Mouse (Mus musculus) erythroblast, embryonic 14.5 days (primary cell): ENCODE data around the gene Vnn3. TPM values are rescaled to one million over a fixed set of nuclear protein-coding genes. Genes with fewer than 3 reads are reported as not detected.

Source experiments
- H3K27me3 ChIP-seq: 2 replicates; pipeline ENCODE4 v1.6.1; 2012; ENCODE audit warnings: inconsistent platforms; ENCODE audit not compliant: control insufficient read depth
- H3K36me3 ChIP-seq: 2 replicates; pipeline ENCODE4 v1.6.1; 2012; ENCODE audit warnings: mild to moderate bottlenecking, inconsistent platforms; ENCODE audit not compliant: control insufficient read depth
- H3K4me1 ChIP-seq: 2 replicates; pipeline ENCODE4 v1.6.1; 2012; ENCODE audit warnings: inconsistent platforms; ENCODE audit not compliant: control insufficient read depth
- H3K4me3 ChIP-seq: replicated peaks from 2 replicates; pipeline ENCODE3; 2012; ENCODE audit warnings: moderate library complexity, mild to moderate bottlenecking, inconsistent platforms
- H3K9me3 ChIP-seq: 2 replicates; pipeline ENCODE4 v1.6.1; 2012; ENCODE audit warnings: low read length, inconsistent platforms, mixed read lengths; ENCODE audit not compliant: control insufficient read depth
- GATA1 ChIP-seq: IDR thresholded peaks from 2 replicates; pipeline ENCODE4 v1.6.1; 2012; ENCODE audit warnings: low read length, inconsistent platforms, mixed read lengths
- TAL1 ChIP-seq: IDR thresholded peaks from 3 replicates; pipeline ENCODE4 v1.6.1; 2012; ENCODE audit warnings: low read length, inconsistent platforms, mixed read lengths
- polyA plus RNA-seq: library from polyadenylated mRNA; stranded (reverse); fragments of >175 nt; gene quantifications from 2 replicates; pipeline ENCODE4 v1.2.3, GENCODE M21; 2012

Gene Vnn3
- polyA plus RNA-seq, 1 experiment = not detected

GRCm38 (mm10) chr10:23880695-23881094 is 29.4 kb downstream of the Vnn3 start:
- Histone ChIP-seq H3K9me3 (no peaks in the 10 kb centered on the region), H3K4me1 (peaks cover 1% of the 10 kb centered on the region), H3K27me3 (no peaks in the 10 kb centered on the region), H3K36me3 (no peaks in the 10 kb centered on the region), H3K4me3 (no peak overlapping the region)
- TF ChIP-seq TAL1 (no peak), GATA1 (no peak)

- Histone ChIP-seq H3K36me3 (no peaks in the 10 kb centered on the region), H3K4me3 (no peak overlapping the region), H3K27me3 (no peaks in the 10 kb centered on the region), H3K4me1 (peaks cover 8% of the 10 kb centered on the region), H3K9me3 (no peaks in the 10 kb centered on the region)
- no peak for TF ChIP-seq TAL1
- no peak for TF ChIP-seq GATA1
These were observed 33.6 kb downstream of the Vnn3 start for GRCm38 (mm10) chr10:23884910-23885309.

- peaks cover 8% of the 10 kb centered on the region for H3K4me1 ChIP-seq
- H3K27me3 ChIP-seq = no peaks in the 10 kb centered on the region
- no peak overlapping the region for H3K4me3 ChIP-seq
- H3K9me3 ChIP-seq = no peaks in the 10 kb centered on the region
- TF ChIP-seq GATA1 (no peak), TAL1 (no peak)
- no peaks in the 10 kb centered on the region for H3K36me3 ChIP-seq
These were observed 34.8 kb downstream of the Vnn3 start for GRCm38 (mm10) chr10:23886060-23886459.

- no peak for TF ChIP-seq GATA1
- Histone ChIP-seq H3K9me3 (no peaks in the 10 kb centered on the region), H3K4me1 (no peaks in the 10 kb centered on the region), H3K36me3 (no peaks in the 10 kb centered on the region), H3K27me3 (no peaks in the 10 kb centered on the region), H3K4me3 (no peak overlapping the region)
These were observed 41.7 kb downstream of the Vnn3 start for GRCm38 (mm10) chr10:23892987-23893386.

GRCm38 (mm10) chr10:23894601-23895349 is 43.5 kb downstream of the Vnn3 start, which contains the start of gene Vnn1:
TSS of gene Vnn1 (plus strand) at chr10:23894688.
- no peak within 1 kb of the TSS for H3K4me3 ChIP-seq
- TF ChIP-seq GATA1 = no peak
- no peak for TF ChIP-seq TAL1
- no peaks in the 10 kb centered on the region for H3K27me3 ChIP-seq
- no peaks in the 10 kb centered on the region for H3K4me1 ChIP-seq
- no peaks in the 10 kb centered on the region for H3K9me3 ChIP-seq
- H3K36me3 ChIP-seq = no peaks in the 10 kb centered on the region

- Histone ChIP-seq H3K9me3 (no peaks in the 10 kb centered on the region), H3K36me3 (no peaks in the 10 kb centered on the region), H3K4me1 (no peaks in the 10 kb centered on the region), H3K4me3 (no peak overlapping the region), H3K27me3 (no peaks in the 10 kb centered on the region)
- TF ChIP-seq TAL1 (no peak), GATA1 (no peak)
These were observed 44.1 kb downstream of the Vnn3 start for GRCm38 (mm10) chr10:23895376-23895775.

GRCm38 (mm10) chr10:23901119-23901518 is 49.9 kb downstream of the Vnn3 start:
- H3K27me3 ChIP-seq = no peaks in the 10 kb centered on the region
- no peaks in the 10 kb centered on the region for H3K9me3 ChIP-seq
- no peaks in the 10 kb centered on the region for H3K4me1 ChIP-seq
- H3K4me3 ChIP-seq = no peak overlapping the region
- no peak for TF ChIP-seq TAL1
- TF ChIP-seq GATA1 = no peak
- H3K36me3 ChIP-seq = no peaks in the 10 kb centered on the region

GRCm38 (mm10) chr10:23905661-23906060 is 54.4 kb downstream of the Vnn3 start:
- TF ChIP-seq TAL1 = no peak
- no peak for TF ChIP-seq GATA1
- H3K27me3 ChIP-seq = no peaks in the 10 kb centered on the region
- H3K4me1 ChIP-seq = no peaks in the 10 kb centered on the region
- H3K4me3 ChIP-seq = no peak overlapping the region
- no peaks in the 10 kb centered on the region for H3K36me3 ChIP-seq
- no peaks in the 10 kb centered on the region for H3K9me3 ChIP-seq

Other genes with a start within 250 kb of the Vnn3 start
- 115 and 164 TPM in 2 replicates for gene Rps12, start 64.2 kb upstream of the Vnn3 start, polyA plus RNA-seq
- 0.02 and 0.03 TPM in 2 replicates for gene Slc18b1, start 54.5 kb upstream of the Vnn3 start, polyA plus RNA-seq
- gene Vnn1, start 43.2 kb downstream of the Vnn3 start, polyA plus RNA-seq = not detected in 2 replicates
- gene Taar1, start 68.9 kb downstream of the Vnn3 start, polyA plus RNA-seq = not detected in 2 replicates
- gene Taar2, start 87.1 kb downstream of the Vnn3 start, polyA plus RNA-seq = not detected in 2 replicates
- not detected in 2 replicates for gene Taar3, start 98.1 kb downstream of the Vnn3 start, polyA plus RNA-seq
- gene Taar4, start 109.0 kb downstream of the Vnn3 start, polyA plus RNA-seq = not detected in 2 replicates
- 0.03 TPM in 1 of 2 replicates, not detected in the other for gene Taar5, start 119.2 kb downstream of the Vnn3 start, polyA plus RNA-seq
- not detected in 2 replicates for gene Taar6, start 134.2 kb downstream of the Vnn3 start, polyA plus RNA-seq
- gene Taar7a, start 142.0 kb downstream of the Vnn3 start, polyA plus RNA-seq = not detected in 2 replicates
- gene Taar7b, start 148.5 kb downstream of the Vnn3 start, polyA plus RNA-seq = not detected in 2 replicates
- gene Taar7d, start 175.8 kb downstream of the Vnn3 start, polyA plus RNA-seq = not detected in 2 replicates
- not detected in 2 replicates for gene Taar7e, start 186.2 kb downstream of the Vnn3 start, polyA plus RNA-seq
- gene Taar7f, start 198.0 kb downstream of the Vnn3 start, polyA plus RNA-seq = not detected in 2 replicates
- gene Taar8a, start 225.0 kb downstream of the Vnn3 start, polyA plus RNA-seq = not detected in 2 replicates
- not detected in 2 replicates for gene Taar8b, start 240.8 kb downstream of the Vnn3 start, polyA plus RNA-seq